Comparison of ENCODE assay signal across 22 mouse cellular contexts in genomic region chr9:114427425-114427824, GRCm38 (mm10). TPM values are rescaled to one million over a fixed set of nuclear protein-coding genes. Genes with fewer than 3 reads are reported as not detected.
DNase-seq lines count a peak whose midpoint lies in the region; ATAC-seq lines count a peak whose summit lies in the region.
"Had no signal": no experiment of that assay in that cellular context is flagged by ENCODE, and none has a peak within 500 bp of the region (broad histone marks: within the 10 kb centered on the region; RNA-seq: fewer than 3 reads in every experiment).

No protein-coding gene starts in this region.

- DNase-seq in CD4-positive helper T cell, adult 2 months (ENCODE audit: low read depth, low spot score), result peak; percentile 60
- no peak for DNase-seq in adrenal gland, postnatal 25 days
- no peak for DNase-seq in spleen, postnatal 10 days (ENCODE audit: low spot score in 2 of 2)
- DNase-seq in layer of hippocampus, adult 9-11 months, result no peak
- DNase-seq: adrenal gland, adult 2 months; adrenal gland, postnatal 14 days; B cell, adult 2 months; cerebellum, adult 18-20 months; cerebellum, adult 9-10 months; cerebellum, postnatal 14 days; gastrocnemius, postnatal 10 days; gastrocnemius, postnatal 36 days; heart, adult 2 months; heart, postnatal 14 days; heart, postnatal 4 days had no signal

- ATAC-seq in CD4-positive, CD25-positive, alpha-beta regulatory T cell, adult 4 months, result peak; percentile 72
- peak; percentile 56 for ATAC-seq in inflammation-experienced regulatory T-cells, adult 6 months
- ATAC-seq: forebrain, embryonic 13.5 days; forebrain, embryonic 16.5 days; hindbrain, postnatal 0 days; intestine, embryonic 15.5 days; Patski had no signal

RNA-seq across cellular contexts. Expression of gene Tmppe, which starts 26.5 kb away (rescaled TPM):
- polyA plus RNA-seq in CD4-positive, CD25-positive, alpha-beta regulatory T cell, adult 4 months (2017; shearing (Covaris generic)), result 10 to 100 TPM; 10.9 to 20.8 TPM
- 10 to 100 TPM in 2 of 3 experiments, 1 to 10 TPM in 1; 9.9 to 14.3 (median 12.1) TPM for polyA plus RNA-seq in inflammation-experienced regulatory T-cells, adult 6 months (2017; shearing (Covaris generic))
- total RNA-seq in adrenal gland, postnatal 25 days (2021), result 7.7 and 9.7 TPM in 2 replicates

RNA-seq across cellular contexts. Expression of gene Glb1, which starts 26.5 kb away (rescaled TPM):
- polyA plus RNA-seq in CD4-positive, CD25-positive, alpha-beta regulatory T cell, adult 4 months (2017; shearing (Covaris generic)), result 10 to 100 TPM; 43.0 to 62.1 TPM
- polyA plus RNA-seq in inflammation-experienced regulatory T-cells, adult 6 months (2017; shearing (Covaris generic)), result 10 to 100 TPM; 30.2 to 38.0 (median 34.6) TPM
- 30.8 and 37.5 TPM in 2 replicates for total RNA-seq in adrenal gland, postnatal 25 days (2021)

RNA-seq across cellular contexts. Expression of gene Crtap, which starts 37.0 kb away (rescaled TPM):
- polyA plus RNA-seq in CD4-positive, CD25-positive, alpha-beta regulatory T cell, adult 4 months (2017; shearing (Covaris generic)), result 1 to 10 TPM; 2.4 to 2.9 TPM
- 1 to 10 TPM; 2.5 to 3.9 (median 3.1) TPM for polyA plus RNA-seq in inflammation-experienced regulatory T-cells, adult 6 months (2017; shearing (Covaris generic))
- 99.2 and 103 TPM in 2 replicates for total RNA-seq in adrenal gland, postnatal 25 days (2021)
